Mouse (Mus musculus) spleen, adult 2 months (tissue): ENCODE measurements around the gene Maml2.

Source experiments
- CTCF ChIP-seq: fragments of 200-500 bp; IDR thresholded peaks from 2 replicates; pipeline ENCODE4 v1.5.1; 2011; ENCODE audit warnings: mild to moderate bottlenecking, inconsistent platforms; ENCODE audit not compliant: insufficient read depth, insufficient read length, insufficient replicate concordance; ENCODE audit errors: extremely low read depth
- POLR2A ChIP-seq: fragments of 200-500 bp; IDR thresholded peaks from 2 replicates; pipeline ENCODE4 v1.6.1; 2011; ENCODE audit warnings: low read depth, low read length, inconsistent platforms

- no peak for TF ChIP-seq CTCF
- TF ChIP-seq POLR2A, result no peak
Observed at GRCm38 (mm10) chr9:13748404-13748797, 450.6 kb downstream of the Maml2 start, which contains the start of gene Mtmr2.
